Mouse (Mus musculus) embryonic facial prominence, embryonic 13.5 days (tissue): ENCODE data around the gene Taco1. TPM values are rescaled to one million over a fixed set of nuclear protein-coding genes. Genes with fewer than 3 reads are reported as not detected.

Experiments
- ATAC-seq: fragments of 200-750 bp; cut with Nextera tagmentation; 2 replicates; pipeline ENCODE4 v1.8.0; 2017; ENCODE audit warnings: low read depth; ENCODE audit not compliant: insufficient number of reproducible peaks, insufficient read depth, low FRiP score, low TSS enrichment
- H3K27ac ChIP-seq: fragments of 300-500 bp; sonication (generic); 2 replicates; pipeline ENCODE4 v1.5.1; 2015; ENCODE audit warnings: moderate library complexity, mild to moderate bottlenecking, inconsistent platforms
- H3K27me3 ChIP-seq: fragments of 300-500 bp; sonication (generic); 2 replicates; pipeline ENCODE4 v1.6.1; 2015; ENCODE audit warnings: mild to moderate bottlenecking, inconsistent platforms
- H3K36me3 ChIP-seq: fragments of 300-500 bp; sonication (generic); 2 replicates; pipeline ENCODE4 v1.6.1; 2015; ENCODE audit warnings: mild to moderate bottlenecking, inconsistent platforms
- H3K4me1 ChIP-seq: fragments of 300-500 bp; sonication (generic); 2 replicates; pipeline ENCODE4 v1.6.1; 2015; ENCODE audit warnings: inconsistent platforms
- H3K4me2 ChIP-seq: fragments of 300-500 bp; sonication (generic); 2 replicates; pipeline ENCODE4 v1.6.1; 2015; ENCODE audit warnings: moderate library complexity, mild to moderate bottlenecking, inconsistent platforms
- H3K4me3 ChIP-seq: fragments of 300-500 bp; sonication (generic); 2 replicates; pipeline ENCODE4 v1.5.1; 2015; ENCODE audit warnings: mild to moderate bottlenecking, inconsistent platforms
- H3K9ac ChIP-seq: fragments of 300-500 bp; sonication (generic); 2 replicates; pipeline ENCODE4 v1.6.1; 2015; ENCODE audit warnings: mild to moderate bottlenecking, inconsistent platforms
- H3K9me3 ChIP-seq: fragments of 300-500 bp; sonication (generic); 2 replicates; pipeline ENCODE4 v1.6.1; 2016; ENCODE audit warnings: inconsistent platforms
- WGBS: fragments of 180-500 bp; shearing (Covaris S2); methylation state at CpG from one replicate; pipeline ENCODE4 v1.1.7; 2015; ENCODE audit warnings: mixed read lengths; 5-methylcytosine and 5-hydroxymethylcytosine counted together
- polyA plus RNA-seq: library from polyadenylated mRNA; unstranded; fragments of >200 nt; fragmentation: Nextera tagmentation; extraction: Ambion mirVana; gene quantifications from 2 replicates; pipeline ENCODE4 v1.2.1, GENCODE M21; 2015

Taco1 gene
- polyA plus RNA-seq, 1 experiment from 2014 or later, result 10.8 TPM

DNA sequence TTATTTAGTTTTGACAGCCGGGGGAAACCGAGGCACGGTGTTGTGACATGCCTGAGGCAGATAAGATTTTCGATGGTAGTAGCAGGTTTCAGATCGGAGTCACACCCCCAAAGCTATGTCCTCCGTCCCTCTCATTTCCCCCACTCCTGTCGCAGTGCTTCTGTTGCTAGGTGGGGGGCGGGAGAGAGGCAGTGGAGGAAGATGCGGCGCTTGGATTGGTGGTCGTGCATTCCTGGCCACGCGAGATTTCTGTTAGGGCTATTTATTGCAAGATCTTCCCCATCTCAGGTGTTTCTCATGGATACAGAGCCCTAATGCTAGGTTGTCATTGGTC lies 28.5 kb upstream of the Taco1 start:
- Histone ChIP-seq H3K4me3 (peak overlapping the region; percentile 99), H3K36me3 (peaks cover 4% of the 10 kb centered on the region), H3K4me2 (peak overlapping the region; percentile 88), H3K27ac (peak overlapping the region; percentile 90), H3K9me3 (no peaks in the 10 kb centered on the region), H3K9ac (peak overlapping the region; percentile 96), H3K27me3 (no peaks in the 10 kb centered on the region), H3K4me1 (peaks cover 33% of the 10 kb centered on the region)
- no peak for ATAC-seq
- WGBS, result 0% methylated on average over 13 of the region's 13 CpGs

- no peak for ATAC-seq
- H3K27me3 ChIP-seq, result no peaks in the 10 kb centered on the region
- H3K4me3 ChIP-seq, result no peak overlapping the region
- no peak overlapping the region for H3K9ac ChIP-seq
- no peak overlapping the region for H3K4me2 ChIP-seq
- H3K36me3 ChIP-seq, result peaks cover 32% of the 10 kb centered on the region
- H3K9me3 ChIP-seq, result no peaks in the 10 kb centered on the region
- no peak overlapping the region for H3K27ac ChIP-seq
- H3K4me1 ChIP-seq, result 0 out of 2 replicates have a peak, but pooled peaks cover 4% of the 10 kb centered on the region
These were observed 21.5 kb upstream of the Taco1 start for GRCm38 (mm10) chr11:106044349-106044748.

DNA sequence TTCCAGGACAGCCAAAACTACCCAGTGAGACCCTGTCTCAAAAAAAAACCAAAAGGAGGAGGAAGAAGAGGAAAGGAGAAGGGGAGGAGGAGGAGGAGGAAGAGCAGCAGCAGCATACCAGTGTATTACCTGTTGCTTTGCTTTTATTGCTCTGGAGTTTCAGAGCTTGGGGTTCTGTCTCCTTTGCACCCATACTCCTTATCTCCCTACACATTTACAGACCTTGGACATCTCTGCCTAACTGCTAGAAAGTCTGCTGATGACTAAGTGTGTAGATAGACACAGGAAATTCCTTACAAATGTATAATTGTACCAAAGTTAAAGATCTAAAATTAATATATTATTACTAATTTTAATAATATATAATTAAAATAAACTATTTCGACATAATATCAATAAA lies 20.6 kb upstream of the Taco1 start:
- H3K4me1 ChIP-seq, result no peaks in the 10 kb centered on the region
- 93% methylated on average over 1 of the region's 1 CpGs for WGBS
- no peak overlapping the region for H3K4me3 ChIP-seq
- H3K27me3 ChIP-seq, result no peaks in the 10 kb centered on the region
- peaks cover 36% of the 10 kb centered on the region for H3K36me3 ChIP-seq
- no peak overlapping the region for H3K4me2 ChIP-seq
- H3K9me3 ChIP-seq, result no peaks in the 10 kb centered on the region
- H3K27ac ChIP-seq, result no peak overlapping the region
- H3K9ac ChIP-seq, result no peak overlapping the region
- ATAC-seq, result no peak

DNA sequence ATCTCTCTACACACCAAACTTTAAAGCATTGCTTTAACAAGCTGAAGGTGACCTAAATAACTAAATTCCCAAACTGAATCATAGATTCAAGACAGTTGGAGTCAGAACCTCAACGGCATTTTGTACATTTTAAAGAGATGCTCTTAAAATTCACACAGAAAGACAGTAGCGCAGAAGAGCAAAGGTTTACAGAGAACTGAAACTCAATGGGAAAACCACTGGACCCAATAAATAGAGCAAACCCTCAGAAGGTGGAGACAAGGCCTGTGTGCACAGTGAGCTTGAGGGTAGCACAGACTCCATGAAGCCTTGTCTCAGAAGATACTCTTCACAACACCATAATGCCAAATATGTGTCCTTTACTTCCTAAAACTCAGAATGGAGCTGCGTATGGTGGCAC lies 20.1 kb upstream of the Taco1 start:
- H3K4me2 ChIP-seq, result no peak overlapping the region
- H3K4me3 ChIP-seq, result no peak overlapping the region
- H3K36me3 ChIP-seq, result peaks cover 41% of the 10 kb centered on the region
- no peak for ATAC-seq
- 93% methylated on average over 3 of the region's 3 CpGs for WGBS
- H3K27me3 ChIP-seq, result no peaks in the 10 kb centered on the region
- H3K4me1 ChIP-seq, result no peaks in the 10 kb centered on the region
- H3K9ac ChIP-seq, result no peak overlapping the region
- H3K9me3 ChIP-seq, result no peaks in the 10 kb centered on the region
- H3K27ac ChIP-seq, result no peak overlapping the region

DNA sequence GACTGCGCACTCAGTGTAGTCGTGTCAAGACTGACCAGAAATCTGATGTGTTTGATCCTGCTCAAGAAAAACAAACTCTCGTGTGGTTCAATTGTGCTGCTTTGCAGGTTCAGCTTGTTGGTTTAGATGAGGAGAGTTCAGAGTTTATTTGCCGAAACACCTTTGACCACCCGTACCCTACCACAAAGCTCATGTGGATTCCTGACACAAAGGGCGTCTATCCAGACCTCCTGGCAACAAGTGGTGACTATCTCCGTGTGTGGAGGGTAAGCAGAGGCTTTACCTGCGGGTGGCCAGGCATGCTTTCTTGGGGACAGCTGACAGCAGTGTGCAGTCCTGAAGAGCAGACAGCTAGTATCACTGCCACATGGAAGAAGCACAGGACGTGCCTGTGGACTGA lies 19.3 kb upstream of the Taco1 start:
- no peaks in the 10 kb centered on the region for H3K9me3 ChIP-seq
- no peak overlapping the region for H3K4me2 ChIP-seq
- no peak overlapping the region for H3K9ac ChIP-seq
- H3K4me1 ChIP-seq, result no peaks in the 10 kb centered on the region
- no peak overlapping the region for H3K27ac ChIP-seq
- peaks cover 49% of the 10 kb centered on the region for H3K36me3 ChIP-seq
- no peak overlapping the region for H3K4me3 ChIP-seq
- ATAC-seq, result no peak
- H3K27me3 ChIP-seq, result no peaks in the 10 kb centered on the region
- WGBS, result 89% methylated on average over 9 of the region's 9 CpGs

- WGBS, result 93% methylated on average over 2 of the region's 2 CpGs
- H3K9ac ChIP-seq, result no peak overlapping the region
- no peak for ATAC-seq
- H3K4me1 ChIP-seq, result no peaks in the 10 kb centered on the region
- H3K27ac ChIP-seq, result no peak overlapping the region
- H3K4me3 ChIP-seq, result no peak overlapping the region
- H3K27me3 ChIP-seq, result no peaks in the 10 kb centered on the region
- no peak overlapping the region for H3K4me2 ChIP-seq
- H3K9me3 ChIP-seq, result no peaks in the 10 kb centered on the region
- H3K36me3 ChIP-seq, result peaks cover 97% of the 10 kb centered on the region
These were observed 11.9 kb upstream of the Taco1 start for GRCm38 (mm10) chr11:106053921-106054320.

DNA sequence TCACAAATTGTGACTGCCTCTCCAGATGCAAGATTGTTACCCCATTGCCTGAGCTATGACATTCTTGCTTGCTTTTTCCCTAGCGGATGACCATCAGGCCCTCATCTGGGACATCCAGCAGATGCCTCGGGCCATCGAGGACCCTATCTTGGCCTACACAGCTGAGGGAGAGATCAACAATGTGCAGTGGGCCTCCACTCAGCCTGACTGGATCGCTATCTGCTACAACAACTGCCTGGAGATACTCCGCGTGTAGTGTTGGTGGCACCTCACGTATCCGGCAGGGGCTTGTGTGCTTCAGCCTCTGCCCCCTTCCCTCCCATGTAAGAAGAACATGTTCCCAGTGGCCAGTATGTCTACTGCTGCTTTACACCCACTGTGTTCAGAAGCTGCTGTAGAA lies 11.3 kb upstream of the Taco1 start:
- no peaks in the 10 kb centered on the region for H3K9me3 ChIP-seq
- no peaks in the 10 kb centered on the region for H3K27me3 ChIP-seq
- no peak overlapping the region for H3K4me2 ChIP-seq
- H3K27ac ChIP-seq, result no peak overlapping the region
- H3K9ac ChIP-seq, result no peak overlapping the region
- no peak overlapping the region for H3K4me3 ChIP-seq
- H3K36me3 ChIP-seq, result peaks cover 97% of the 10 kb centered on the region
- no peaks in the 10 kb centered on the region for H3K4me1 ChIP-seq
- WGBS, result 95% methylated on average over 8 of the region's 8 CpGs
- ATAC-seq, result no peak

- H3K36me3 ChIP-seq, result peaks cover 98% of the 10 kb centered on the region
- 88% methylated on average over 6 of the region's 6 CpGs for WGBS
- H3K4me1 ChIP-seq, result no peaks in the 10 kb centered on the region
- no peak overlapping the region for H3K9ac ChIP-seq
- no peak overlapping the region for H3K4me3 ChIP-seq
- no peaks in the 10 kb centered on the region for H3K9me3 ChIP-seq
- no peaks in the 10 kb centered on the region for H3K27me3 ChIP-seq
- no peak overlapping the region for H3K4me2 ChIP-seq
- ATAC-seq, result no peak
- H3K27ac ChIP-seq, result no peak overlapping the region
These were observed 10.5 kb upstream of the Taco1 start for GRCm38 (mm10) chr11:106055341-106055740.

DNA sequence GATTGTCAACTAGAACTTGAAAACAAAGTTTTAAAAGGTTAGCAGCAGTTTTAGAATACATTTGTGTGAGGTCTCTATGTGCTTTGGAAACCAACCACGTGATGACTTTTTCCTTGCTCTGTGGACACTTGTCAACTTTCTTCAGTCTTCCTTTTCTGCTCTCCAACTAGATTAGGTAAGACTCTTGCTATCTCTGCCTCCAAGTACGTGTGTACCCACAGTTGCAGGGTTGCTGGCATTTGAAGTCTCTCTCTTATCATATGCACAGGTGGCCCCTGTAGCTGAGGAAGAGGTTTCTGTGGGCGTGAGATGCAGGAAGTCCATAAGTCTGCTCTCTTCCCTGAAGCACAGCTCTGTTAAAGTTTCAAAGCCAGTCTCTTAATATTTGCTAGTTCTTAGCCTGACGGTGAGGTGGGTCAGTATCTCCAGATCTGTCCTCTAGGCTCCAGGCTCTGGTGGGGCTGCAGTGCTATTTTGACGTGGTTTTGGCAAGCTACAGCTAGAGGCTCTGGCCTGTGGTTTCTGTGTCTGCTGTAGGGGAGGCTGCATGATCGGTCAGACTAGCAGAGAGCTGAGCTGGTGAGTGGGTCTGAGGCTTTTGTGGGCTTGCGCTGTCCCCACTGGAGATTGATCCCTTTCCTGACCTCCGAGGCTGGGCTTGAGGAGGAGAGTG lies 8.9 kb upstream of the Taco1 start:
- peaks cover 82% of the 10 kb centered on the region for H3K36me3 ChIP-seq
- H3K9me3 ChIP-seq, result no peaks in the 10 kb centered on the region
- H3K4me3 ChIP-seq, result no peak overlapping the region
- H3K27me3 ChIP-seq, result no peaks in the 10 kb centered on the region
- H3K27ac ChIP-seq, result no peak overlapping the region
- no peaks in the 10 kb centered on the region for H3K4me1 ChIP-seq
- WGBS, result 87% methylated on average over 8 of the region's 8 CpGs
- ATAC-seq, result no peak
- no peak overlapping the region for H3K9ac ChIP-seq
- H3K4me2 ChIP-seq, result no peak overlapping the region

- peaks cover 72% of the 10 kb centered on the region for H3K36me3 ChIP-seq
- no peak overlapping the region for H3K4me3 ChIP-seq
- no peaks in the 10 kb centered on the region for H3K27me3 ChIP-seq
- H3K27ac ChIP-seq, result no peak overlapping the region
- no peak for ATAC-seq
- 77% methylated on average over 8 of the region's 8 CpGs for WGBS
- no peaks in the 10 kb centered on the region for H3K4me1 ChIP-seq
- H3K9me3 ChIP-seq, result no peaks in the 10 kb centered on the region
- H3K9ac ChIP-seq, result no peak overlapping the region
- H3K4me2 ChIP-seq, result no peak overlapping the region
These were observed 7.8 kb upstream of the Taco1 start for GRCm38 (mm10) chr11:106058020-106058419.

DNA sequence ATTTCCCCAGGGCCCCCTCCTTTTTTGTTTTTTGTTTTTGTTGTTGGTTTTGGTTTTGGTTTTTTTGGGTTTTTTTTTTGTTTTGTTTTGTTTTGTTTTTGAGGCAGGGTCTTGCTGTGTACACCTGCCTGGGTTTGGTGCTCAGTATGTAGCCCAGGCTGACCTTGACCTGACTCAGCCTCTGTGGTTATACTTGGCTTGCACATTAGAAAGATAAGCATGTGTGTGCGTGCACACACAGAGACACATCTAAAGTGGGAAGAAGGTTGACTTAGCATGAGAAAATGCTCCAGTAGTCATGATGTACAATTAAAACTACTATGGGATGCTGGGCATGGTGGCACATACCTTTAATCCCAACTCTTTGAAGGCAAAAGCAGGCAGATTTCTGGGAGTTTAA lies 5.3 kb upstream of the Taco1 start:
- Histone ChIP-seq H3K36me3 (peaks cover 46% of the 10 kb centered on the region), H3K9me3 (no peaks in the 10 kb centered on the region), H3K9ac (no peak overlapping the region), H3K27me3 (no peaks in the 10 kb centered on the region), H3K4me2 (no peak overlapping the region), H3K4me3 (no peak overlapping the region), H3K4me1 (no peaks in the 10 kb centered on the region), H3K27ac (no peak overlapping the region)
- ATAC-seq, result no peak
- 86% methylated on average over 1 of the region's 1 CpGs for WGBS

GRCm38 (mm10) chr11:106061311-106061710 lies 4.5 kb upstream of the Taco1 start:
- Histone ChIP-seq H3K4me1 (no peaks in the 10 kb centered on the region), H3K27me3 (no peaks in the 10 kb centered on the region), H3K27ac (peak overlapping the region; percentile 33; the same call in 1 of the 2 replicates), H3K9me3 (no peaks in the 10 kb centered on the region), H3K9ac (no peak overlapping the region), H3K36me3 (peaks cover 39% of the 10 kb centered on the region), H3K4me2 (no peak overlapping the region), H3K4me3 (no peak overlapping the region)
- WGBS, result 62% methylated on average over 1 of the region's 1 CpGs
- no peak for ATAC-seq
